Comparison of ENCODE assay signal across 19 mouse cellular contexts in genomic region chr1:19458646-19459441, GRCm38 (mm10).
DNase-seq lines count a peak whose midpoint lies in the region; ATAC-seq and TF ChIP-seq lines count a peak whose summit lies in the region.
"Had no signal": no experiment of that assay in that cellular context is flagged by ENCODE, and none has a peak within 500 bp of the region (broad histone marks: within the 10 kb centered on the region; RNA-seq: fewer than 3 reads in every experiment).

No protein-coding gene starts in this region.

- peak overlapping the region; percentile 16; the same call in 1 of the 2 replicates for H3K4me2 ChIP-seq in kidney, postnatal 0 days (ENCODE audit: low read length)
- H3K4me2 ChIP-seq in limb, embryonic 12.5 days = no peak overlapping the region
- H3K4me2 ChIP-seq in stomach, postnatal 0 days (replicated peaks; ENCODE audit: low read depth) = no peak overlapping the region
- H3K4me2 ChIP-seq: hindbrain, embryonic 13.5 days had no signal

- no peaks in the 10 kb centered on the region for H3K36me3 ChIP-seq in kidney, postnatal 0 days (ENCODE audit: insufficient read depth, low read length)
- no peaks in the 10 kb centered on the region for H3K36me3 ChIP-seq in limb, embryonic 12.5 days
- no peaks in the 10 kb centered on the region for H3K36me3 ChIP-seq in stomach, postnatal 0 days (ENCODE audit: control insufficient read depth, insufficient read depth, low read length)
- H3K36me3 ChIP-seq: G1E; heart, embryonic 10.5 days; hindbrain, embryonic 13.5 days had no signal

- no peak overlapping the region for H3K9ac ChIP-seq in kidney, postnatal 0 days (ENCODE audit: low read depth, low read length)
- no peak overlapping the region for H3K9ac ChIP-seq in limb, embryonic 12.5 days (replicated peaks)
- no peak overlapping the region for H3K9ac ChIP-seq in stomach, postnatal 0 days (ENCODE audit: low read length)
- H3K9ac ChIP-seq: hindbrain, embryonic 13.5 days; liver, embryonic 14.5 days had no signal

- peak; percentile 6 for DNase-seq in embryo, embryonic 10 days (ENCODE audit: low spot score)
- no peak for DNase-seq in embryo, embryonic 10.5 days (ENCODE audit: low spot score)
- DNase-seq in forelimb bud, embryonic 11.5 days (ENCODE audit: low read depth, low spot score) = peak; percentile 51
- peak; percentile 38 for DNase-seq in kidney, postnatal 0 days (ENCODE audit: low spot score)
- no peak for DNase-seq in right cerebral cortex, postnatal 10 days (ENCODE audit: low spot score in 2 of 2)
- no peak for DNase-seq in right cerebral cortex, postnatal 4 days
- DNase-seq in stomach, postnatal 0 days (ENCODE audit: low spot score) = no peak
- DNase-seq: cerebellum, adult 11 months; cerebellum, postnatal 25 days; gastrocnemius, postnatal 36 days; heart, postnatal 10 days; thymus, postnatal 36 days had no signal

- TF ChIP-seq CTCF in kidney, postnatal 0 days (IDR thresholded peaks at IDR 0.05; ENCODE audit: low read depth) = no peak
- TF ChIP-seq CTCF in stomach, postnatal 0 days (IDR thresholded peaks at IDR 0.05; ENCODE audit: low read depth) = no peak

- no peaks in the 10 kb centered on the region for H3K9me3 ChIP-seq in kidney, postnatal 0 days (replicated peaks; ENCODE audit: low read length)
- no peaks in the 10 kb centered on the region for H3K9me3 ChIP-seq in limb, embryonic 12.5 days
- H3K9me3 ChIP-seq in stomach, postnatal 0 days (ENCODE audit: control insufficient read depth, low read length) = no peaks in the 10 kb centered on the region
- H3K9me3 ChIP-seq: heart, embryonic 10.5 days; hindbrain, embryonic 13.5 days had no signal

- no peak for ATAC-seq in kidney, postnatal 0 days (replicated peaks; ENCODE audit: low FRiP score, low read depth)
- 0 out of 2 replicates have a peak, but pooled peaks have one; percentile 47 for ATAC-seq in limb, embryonic 12.5 days (ENCODE audit: insufficient number of reproducible peaks, insufficient read depth, low FRiP score, low TSS enrichment, low read depth)
- ATAC-seq in stomach, postnatal 0 days (ENCODE audit: low FRiP score, low TSS enrichment) = no peak
- ATAC-seq: CD4-positive, CD25-positive, alpha-beta regulatory T cell, adult 4 months; intestine, postnatal 0 days had no signal

- H3K4me3 ChIP-seq in kidney, postnatal 0 days (replicated peaks; ENCODE audit: low read depth, low read length) = no peak overlapping the region
- H3K4me3 ChIP-seq in limb, embryonic 12.5 days (replicated peaks) = no peak overlapping the region
- no peak overlapping the region for H3K4me3 ChIP-seq in stomach, postnatal 0 days (ENCODE audit: low read depth, low read length)
- H3K4me3 ChIP-seq: heart, embryonic 10.5 days; hindbrain, embryonic 13.5 days had no signal

- TF ChIP-seq EP300 in stomach, postnatal 0 days (optimal IDR thresholded peaks at IDR 0.05) = no peak

- WGBS in kidney, postnatal 0 days = 27% methylated on average over 14 of the region's 14 CpGs
- 47% methylated on average over 14 of the region's 14 CpGs for WGBS in limb, embryonic 12.5 days
- 37% methylated on average over 14 of the region's 14 CpGs for WGBS in stomach, postnatal 0 days

- H3K27me3 ChIP-seq in kidney, postnatal 0 days (ENCODE audit: insufficient read depth, low read length) = no peaks in the 10 kb centered on the region
- no peaks in the 10 kb centered on the region for H3K27me3 ChIP-seq in limb, embryonic 12.5 days
- no peaks in the 10 kb centered on the region for H3K27me3 ChIP-seq in stomach, postnatal 0 days (ENCODE audit: control insufficient read depth, insufficient read depth, low read length)
- H3K27me3 ChIP-seq: hindbrain, embryonic 13.5 days had no signal

- H3K27ac ChIP-seq in kidney, postnatal 0 days = no peak overlapping the region
- no peak overlapping the region for H3K27ac ChIP-seq in limb, embryonic 12.5 days
- H3K27ac ChIP-seq in stomach, postnatal 0 days (replicated peaks) = no peak overlapping the region
- H3K27ac ChIP-seq: heart, embryonic 10.5 days; hindbrain, embryonic 13.5 days; liver, embryonic 14.5 days had no signal

- no peaks in the 10 kb centered on the region for H3K4me1 ChIP-seq in kidney, postnatal 0 days (replicated peaks; ENCODE audit: insufficient read depth, low read length)
- H3K4me1 ChIP-seq in limb, embryonic 12.5 days (replicated peaks) = no peaks in the 10 kb centered on the region
- no peaks in the 10 kb centered on the region for H3K4me1 ChIP-seq in stomach, postnatal 0 days (replicated peaks; ENCODE audit: control insufficient read depth, insufficient read depth)
- H3K4me1 ChIP-seq: heart, embryonic 10.5 days; hindbrain, embryonic 13.5 days had no signal

Comparison
In these comparisons a context has a peak if more than half of its experiments do, and no peak if none do; other contexts are left out.
1. DNase-seq: peak in embryo, embryonic 10 days (single experiment), forelimb bud, embryonic 11.5 days (single experiment) and kidney, postnatal 0 days (single experiment); none in embryo, embryonic 10.5 days (single experiment), right cerebral cortex, postnatal 10 days (0 of 2), right cerebral cortex, postnatal 4 days (single experiment) and stomach, postnatal 0 days (single experiment).